Mouse (Mus musculus): Measurements from ENCODE around the gene Pxn.

Gene Pxn

DNA sequence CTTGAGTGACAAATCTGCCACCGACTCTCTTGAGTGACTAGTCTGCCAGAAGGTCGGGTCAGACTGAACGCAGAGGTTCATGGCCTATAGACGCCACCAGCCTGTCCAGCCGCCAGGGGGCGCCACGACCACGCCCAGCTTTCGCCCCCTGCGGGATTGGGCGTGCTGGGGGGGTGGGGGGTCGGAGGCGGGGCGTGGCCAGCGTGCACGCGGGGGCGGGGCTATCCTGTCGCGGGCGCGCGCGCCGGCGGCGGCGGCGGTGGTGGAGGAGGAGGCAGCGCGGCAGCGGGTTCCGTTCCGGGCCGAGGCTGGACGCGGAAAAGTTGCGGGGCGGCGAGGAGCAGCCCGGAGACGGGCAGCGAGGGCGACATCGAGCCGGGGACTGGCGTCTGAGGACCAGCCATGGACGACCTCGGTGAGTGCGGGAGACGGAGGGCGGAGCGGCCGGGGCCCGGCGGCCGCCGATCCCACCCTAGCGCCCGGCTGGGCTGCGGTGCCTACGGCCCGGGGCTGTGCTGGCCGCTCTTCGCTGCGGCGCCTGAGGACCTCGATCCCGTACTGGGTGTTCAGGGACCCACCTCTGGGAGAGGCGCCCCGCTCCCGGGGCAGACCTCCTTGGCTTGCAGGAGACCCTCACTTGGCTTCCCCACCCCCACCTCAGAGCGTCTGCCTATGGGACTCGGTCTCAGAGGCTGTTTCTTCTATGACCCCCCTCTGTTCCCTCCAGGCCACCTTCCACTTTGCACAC, at the start of gene Pxn:
TSS of gene Pxn (plus strand) at position 223 of the 748 bp plus-strand sequence.
- DNase-seq (ENCODE audit: low spot score): peak; percentile 94

GRCm38 (mm10) chr5:115458918-115459317, 47.6 kb upstream of the Pxn start:
- DNase-seq (ENCODE audit: low spot score): no peak

DNA sequence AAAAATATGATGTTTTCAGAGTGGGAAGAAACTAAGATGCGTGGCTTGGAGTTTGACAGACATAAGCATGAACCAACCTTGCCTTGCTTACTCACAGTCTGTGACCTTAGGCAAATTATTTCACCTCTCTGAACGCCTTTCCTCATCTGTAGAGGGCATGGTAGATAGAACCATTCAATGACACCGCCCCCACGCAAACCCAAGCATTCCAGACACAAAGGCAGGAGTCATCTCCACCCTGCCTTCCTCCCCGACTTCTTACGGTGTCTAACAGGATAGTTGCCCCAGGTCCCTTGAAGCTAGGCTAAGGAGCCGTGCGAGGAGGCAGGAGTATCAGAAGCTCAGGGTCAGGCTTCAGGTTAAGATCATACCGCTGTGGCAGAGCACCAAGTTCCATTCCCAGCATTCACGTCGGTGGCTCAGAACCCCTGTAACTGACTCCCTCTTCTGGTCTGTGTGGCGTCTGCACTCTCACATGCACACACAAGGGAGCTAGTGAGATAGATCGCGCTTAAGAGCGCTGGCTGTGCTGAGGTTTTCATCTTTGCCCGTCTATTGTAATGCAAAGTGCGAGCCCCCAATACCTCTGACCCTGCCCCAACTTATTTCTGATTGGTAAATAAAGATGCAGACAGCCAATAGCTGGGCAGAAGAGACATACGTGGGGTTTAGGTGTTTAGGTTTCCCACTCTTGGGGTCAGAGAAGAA, 41.9 kb upstream of the Pxn start:
- no peak for DNase-seq (ENCODE audit: low spot score)

GRCm38 (mm10) chr5:115465642-115466420, 40.6 kb upstream of the Pxn start, which contains the start of gene Pla2g1b:
TSS of gene Pla2g1b (plus strand) at chr5:115466262.
- no peak for DNase-seq (ENCODE audit: low spot score)

- DNase-seq (ENCODE audit: low spot score): no peak
Observed at GRCm38 (mm10) chr5:115469791-115470190, 36.7 kb upstream of the Pxn start.

- DNase-seq (ENCODE audit: low spot score): peak; percentile 60
Observed at GRCm38 (mm10) chr5:115470766-115471531, 35.5 kb upstream of the Pxn start.

- DNase-seq (ENCODE audit: low spot score): no peak
Observed at GRCm38 (mm10) chr5:115473191-115473590, 33.3 kb upstream of the Pxn start.

DNA sequence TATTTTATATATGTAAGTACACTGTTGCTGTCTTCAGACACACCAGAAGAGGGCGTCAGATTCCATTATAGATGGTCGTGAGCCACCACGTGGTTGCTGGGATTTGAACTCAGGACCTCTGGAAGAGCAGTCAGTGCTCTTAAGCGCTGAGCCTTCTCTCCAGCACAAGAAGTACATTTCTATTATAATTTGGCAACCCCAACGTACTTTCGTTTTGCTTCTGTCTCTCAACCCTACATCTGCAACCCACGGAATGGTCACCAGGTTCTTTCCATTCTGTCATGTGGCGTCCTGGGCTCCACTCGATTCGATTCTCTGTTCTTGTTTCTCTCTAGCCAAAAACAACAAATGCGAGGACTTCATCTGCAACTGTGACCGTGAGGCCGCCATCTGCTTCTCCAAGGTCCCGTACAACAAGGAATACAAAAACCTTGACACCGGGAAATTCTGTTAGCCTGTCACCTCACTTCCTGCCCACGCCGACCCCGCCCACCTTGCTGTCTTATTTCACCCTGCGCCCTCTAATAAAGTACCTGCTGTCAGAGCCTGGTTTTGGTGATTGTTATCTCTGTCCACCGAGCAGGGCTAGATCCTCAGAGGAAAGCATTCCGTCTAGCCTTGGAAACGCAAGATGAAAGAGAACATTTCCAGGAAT, 32.2 kb upstream of the Pxn start:
- DNase-seq (ENCODE audit: low spot score): no peak

DNA sequence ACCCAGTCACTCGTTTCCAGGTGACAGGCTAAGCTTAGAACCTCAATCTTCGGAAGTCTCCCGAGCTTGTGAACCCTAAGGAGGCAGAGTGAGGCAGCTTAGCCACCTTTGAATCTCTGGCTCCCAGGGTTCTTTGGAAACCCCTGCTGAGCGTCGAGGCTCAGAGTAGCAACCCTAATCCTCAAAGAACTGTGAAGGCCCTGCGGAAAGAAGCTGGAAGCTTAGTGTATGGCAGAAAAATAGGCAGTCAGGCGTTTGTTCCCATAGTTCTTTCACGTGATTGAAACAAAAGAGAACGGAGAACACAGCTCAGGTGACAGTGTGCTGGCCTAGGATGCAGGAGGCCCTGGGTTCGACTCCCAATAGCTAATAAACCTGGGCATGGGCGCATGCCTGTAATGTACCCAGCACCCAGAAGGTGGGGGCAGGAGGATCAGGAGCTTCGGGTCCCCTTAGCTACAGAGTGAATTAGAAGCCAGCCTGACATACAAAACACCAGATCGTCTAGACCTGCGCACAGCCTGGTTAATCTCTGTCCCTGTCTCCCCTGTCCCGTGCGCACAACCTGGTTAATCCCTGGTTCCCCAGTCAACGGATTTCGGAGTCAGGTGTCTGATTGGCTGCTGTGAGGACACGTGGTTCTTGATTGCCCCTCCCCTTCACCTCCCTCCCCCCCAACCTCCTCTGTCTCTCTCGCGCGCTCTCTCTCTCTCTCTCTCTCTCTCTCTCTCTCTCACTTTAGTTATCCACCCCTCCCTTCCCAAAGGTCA, 31.0 kb upstream of the Pxn start:
- no peak for DNase-seq (ENCODE audit: low spot score)

DNA sequence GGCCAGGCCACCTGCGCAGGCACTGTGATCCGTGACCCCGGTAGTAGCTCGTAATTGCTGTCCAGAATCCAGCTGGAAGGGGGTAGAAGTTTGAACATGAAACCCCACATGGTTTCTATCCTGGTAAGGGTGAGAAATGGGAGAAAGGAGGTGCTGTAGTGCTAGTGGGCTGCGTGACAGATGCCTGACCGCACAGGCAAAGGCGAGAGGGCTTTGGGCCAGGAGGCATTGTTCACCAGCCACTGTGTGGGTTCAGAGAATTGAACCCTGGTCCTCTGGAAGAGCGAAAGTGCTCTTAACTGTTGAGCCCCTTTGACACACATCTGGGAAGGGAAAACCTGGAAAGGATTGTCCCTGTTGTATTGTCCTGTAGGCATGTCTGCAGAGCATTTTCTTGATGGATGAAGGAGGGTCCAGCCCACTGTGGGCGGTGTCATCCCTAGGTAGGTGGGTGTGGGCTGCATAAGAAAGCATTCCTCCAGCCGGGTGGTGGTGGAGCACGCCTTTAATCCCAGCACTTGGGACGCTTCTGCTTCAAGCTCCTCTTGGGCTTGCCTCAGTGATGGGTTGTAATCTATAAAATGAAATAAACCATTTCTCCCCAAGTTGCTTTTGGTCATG, 30.3 kb upstream of the Pxn start:
- DNase-seq (ENCODE audit: low spot score): no peak

- no peak for DNase-seq (ENCODE audit: low spot score)
Observed at GRCm38 (mm10) chr5:115479561-115479960, 26.9 kb upstream of the Pxn start.

- DNase-seq (ENCODE audit: low spot score): peak; percentile 13
Observed at GRCm38 (mm10) chr5:115480101-115480500, 26.4 kb upstream of the Pxn start.

GRCm38 (mm10) chr5:115482390-115483265, 23.8 kb upstream of the Pxn start:
- no peak for DNase-seq (ENCODE audit: low spot score)

- DNase-seq (ENCODE audit: low spot score): no peak
Observed at GRCm38 (mm10) chr5:115483385-115483784, 23.1 kb upstream of the Pxn start.

DNA sequence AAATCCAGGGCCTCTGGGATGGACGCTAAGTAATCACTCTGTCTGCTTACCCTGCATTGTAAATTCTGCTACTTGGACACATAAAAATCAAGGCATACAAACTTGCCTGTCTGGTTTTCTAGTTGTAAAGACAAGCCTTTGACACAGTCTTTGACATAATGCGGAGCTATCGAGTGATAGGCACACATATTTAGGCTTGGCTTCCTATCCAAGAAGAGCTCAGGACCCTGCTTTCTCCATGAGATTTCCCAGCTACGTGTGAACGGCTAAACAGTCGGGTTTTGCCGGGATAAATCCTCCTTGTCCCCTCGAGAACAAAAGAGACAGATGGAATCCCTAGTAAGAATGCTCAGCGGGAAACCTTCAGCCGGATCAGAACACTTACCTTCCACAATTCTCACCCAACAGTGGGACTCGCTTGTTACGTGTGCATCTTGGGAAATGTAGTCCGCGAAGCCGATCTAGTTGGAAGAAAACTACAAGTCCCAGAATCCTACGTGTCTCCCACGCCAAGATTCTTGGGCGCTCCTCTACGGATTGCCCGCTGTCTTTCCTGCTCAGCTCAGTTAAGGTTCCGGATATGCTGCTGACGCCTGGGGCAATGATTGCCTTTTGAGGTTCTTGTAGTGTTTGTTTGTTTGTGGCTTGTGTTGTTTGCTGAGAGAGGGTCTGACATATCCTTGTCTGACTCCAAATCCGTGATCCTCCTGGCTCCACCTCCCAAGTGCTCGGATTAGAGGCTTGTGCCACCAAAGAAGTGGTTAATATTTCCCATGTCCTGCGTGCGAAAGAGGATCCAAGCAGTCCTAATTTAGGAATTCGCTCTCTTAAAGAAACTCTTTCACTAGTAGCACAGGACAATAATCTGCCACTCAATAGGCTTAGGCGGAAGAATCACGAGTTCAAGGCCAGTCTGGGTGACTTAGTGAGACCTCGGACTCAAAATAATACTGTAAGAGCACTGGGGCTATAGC, 22.2 kb upstream of the Pxn start, which contains the start of gene Sirt4:
TSS of gene Sirt4 (minus strand) at position 779 of the 974 bp plus-strand sequence.
- peak; percentile 85 for DNase-seq (ENCODE audit: low spot score)

- DNase-seq (ENCODE audit: low spot score): no peak
Observed at GRCm38 (mm10) chr5:115484996-115485395, 21.5 kb upstream of the Pxn start.

DNA sequence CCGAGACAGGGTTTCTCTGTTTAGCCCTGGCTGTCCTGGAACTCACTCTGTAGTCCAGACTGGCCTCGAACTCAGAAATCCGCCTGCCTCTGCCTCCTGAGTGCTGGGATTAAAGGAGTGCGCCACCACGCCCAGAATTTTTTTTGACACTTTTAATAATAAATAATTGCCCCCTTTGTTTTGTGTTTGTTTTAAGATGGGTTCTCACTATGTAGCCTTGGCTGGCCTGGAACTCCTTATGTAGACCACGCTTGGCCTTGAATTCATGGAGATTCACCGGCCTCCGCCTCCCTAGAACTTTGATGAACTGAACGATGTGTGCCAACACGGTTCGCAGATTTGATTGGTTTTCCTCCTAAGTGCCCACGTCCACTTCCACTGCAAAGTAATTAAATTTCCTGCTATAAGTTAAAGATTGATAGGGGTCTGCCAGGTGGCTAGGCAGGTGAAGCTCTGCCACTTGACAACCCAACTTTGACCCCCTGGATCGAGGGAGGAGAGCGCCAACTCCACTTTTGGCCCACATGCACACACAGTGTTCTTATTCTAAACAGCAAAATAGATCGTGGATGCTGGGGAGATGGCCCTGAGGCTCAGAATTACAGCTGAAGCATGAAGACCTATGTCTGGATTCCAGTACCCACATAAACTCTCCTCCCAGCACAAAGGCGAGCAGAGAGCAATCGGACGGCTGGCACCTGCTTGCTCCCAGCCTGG, 20.8 kb upstream of the Pxn start:
- DNase-seq (ENCODE audit: low spot score): no peak
